Mouse (Mus musculus): ENCODE data around the gene Trpv2. TPM values are rescaled to one million over a fixed set of nuclear protein-coding genes. Genes with fewer than 3 reads are reported as not detected.

Trpv2 gene
- polyA plus RNA-seq, 1 experiment, result 4.1 TPM

GRCm38 (mm10) chr11:62553186-62553585, 21.1 kb upstream of the Trpv2 start:
- TF ChIP-seq POLR2A (IDR thresholded peaks at IDR 0.05; ENCODE audit: low read depth, low read length) (no peak), CTCF (conservative IDR thresholded peaks at IDR 0.05; ENCODE audit: insufficient read depth, insufficient read length, low read depth, low read length) (no peak)
- Histone ChIP-seq H3K4me1 (ENCODE audit: control insufficient read depth, insufficient read depth, low read length) (peaks cover 22% of the 10 kb centered on the region), H3K27me3 (replicated peaks; ENCODE audit: control insufficient read depth, insufficient read depth, low read length) (no peaks in the 10 kb centered on the region), H3K4me3 (ENCODE audit: insufficient read depth, low read depth, low read length) (peak overlapping the region; percentile 40; the same call in 1 of the 2 replicates), H3K27ac (ENCODE audit: insufficient read depth, low read depth, low read length) (no peak overlapping the region), H3K36me3 (ENCODE audit: control insufficient read depth, insufficient read depth, low read length) (peaks cover 12% of the 10 kb centered on the region)
- WGBS, result 2% methylated on average over 1 of the region's 1 CpGs
- DNase-seq, result no peak

- H3K36me3 ChIP-seq (ENCODE audit: control insufficient read depth, insufficient read depth, low read length), result peaks cover 12% of the 10 kb centered on the region
- H3K4me3 ChIP-seq (ENCODE audit: insufficient read depth, low read depth, low read length), result peak overlapping the region; percentile 26; the same call in 1 of the 2 replicates
- no peaks in the 10 kb centered on the region for H3K27me3 ChIP-seq (replicated peaks; ENCODE audit: control insufficient read depth, insufficient read depth, low read length)
- WGBS, result 48% methylated on average over 5 of the region's 5 CpGs
- DNase-seq, result no peak
- peaks cover 23% of the 10 kb centered on the region for H3K4me1 ChIP-seq (ENCODE audit: control insufficient read depth, insufficient read depth, low read length)
- TF ChIP-seq POLR2A (IDR thresholded peaks at IDR 0.05; ENCODE audit: low read depth, low read length) (no peak), CTCF (conservative IDR thresholded peaks at IDR 0.05; ENCODE audit: insufficient read depth, insufficient read length, low read depth, low read length) (no peak)
- no peak overlapping the region for H3K27ac ChIP-seq (ENCODE audit: insufficient read depth, low read depth, low read length)
These were observed 20.7 kb upstream of the Trpv2 start for GRCm38 (mm10) chr11:62553633-62554032.

GRCm38 (mm10) chr11:62554163-62554855, 20.0 kb upstream of the Trpv2 start:
- 51% methylated on average over 5 of the region's 5 CpGs for WGBS
- TF ChIP-seq POLR2A (IDR thresholded peaks at IDR 0.05; ENCODE audit: low read depth, low read length), result no peak
- no peak for TF ChIP-seq CTCF (conservative IDR thresholded peaks at IDR 0.05; ENCODE audit: insufficient read depth, insufficient read length, low read depth, low read length)
- H3K4me1 ChIP-seq (ENCODE audit: control insufficient read depth, insufficient read depth, low read length), result peaks cover 26% of the 10 kb centered on the region
- peak overlapping the region; percentile 26; the same call in 1 of the 2 replicates for H3K4me3 ChIP-seq (ENCODE audit: insufficient read depth, low read depth, low read length)
- no peak overlapping the region for H3K27ac ChIP-seq (ENCODE audit: insufficient read depth, low read depth, low read length)
- peaks cover 12% of the 10 kb centered on the region for H3K36me3 ChIP-seq (ENCODE audit: control insufficient read depth, insufficient read depth, low read length)
- H3K27me3 ChIP-seq (replicated peaks; ENCODE audit: control insufficient read depth, insufficient read depth, low read length), result no peaks in the 10 kb centered on the region
- DNase-seq, result no peak

GRCm38 (mm10) chr11:62554934-62555517, 19.3 kb upstream of the Trpv2 start:
- H3K4me1 ChIP-seq (ENCODE audit: control insufficient read depth, insufficient read depth, low read length), result peaks cover 32% of the 10 kb centered on the region
- peaks cover 12% of the 10 kb centered on the region for H3K36me3 ChIP-seq (ENCODE audit: control insufficient read depth, insufficient read depth, low read length)
- H3K27ac ChIP-seq (ENCODE audit: insufficient read depth, low read depth, low read length), result no peak overlapping the region
- TF ChIP-seq CTCF (conservative IDR thresholded peaks at IDR 0.05; ENCODE audit: insufficient read depth, insufficient read length, low read depth, low read length) (no peak), POLR2A (IDR thresholded peaks at IDR 0.05; ENCODE audit: low read depth, low read length) (no peak)
- no peak for DNase-seq
- H3K4me3 ChIP-seq (ENCODE audit: insufficient read depth, low read depth, low read length), result no peak overlapping the region
- H3K27me3 ChIP-seq (replicated peaks; ENCODE audit: control insufficient read depth, insufficient read depth, low read length), result no peaks in the 10 kb centered on the region

- H3K4me1 ChIP-seq (ENCODE audit: control insufficient read depth, insufficient read depth, low read length), result peaks cover 32% of the 10 kb centered on the region
- 0 out of 2 replicates have a peak overlapping the region, but pooled peaks have one; percentile 20 for H3K27ac ChIP-seq (ENCODE audit: insufficient read depth, low read depth, low read length)
- TF ChIP-seq POLR2A (IDR thresholded peaks at IDR 0.05; ENCODE audit: low read depth, low read length) (no peak), CTCF (conservative IDR thresholded peaks at IDR 0.05; ENCODE audit: insufficient read depth, insufficient read length, low read depth, low read length) (no peak)
- DNase-seq, result peak; percentile 40
- H3K36me3 ChIP-seq (ENCODE audit: control insufficient read depth, insufficient read depth, low read length), result peaks cover 12% of the 10 kb centered on the region
- no peak overlapping the region for H3K4me3 ChIP-seq (ENCODE audit: insufficient read depth, low read depth, low read length)
- no peaks in the 10 kb centered on the region for H3K27me3 ChIP-seq (replicated peaks; ENCODE audit: control insufficient read depth, insufficient read depth, low read length)
These were observed 18.3 kb upstream of the Trpv2 start for GRCm38 (mm10) chr11:62555896-62556412.

GRCm38 (mm10) chr11:62557205-62557604, 17.1 kb upstream of the Trpv2 start:
- TF ChIP-seq POLR2A (IDR thresholded peaks at IDR 0.05; ENCODE audit: low read depth, low read length) (no peak), CTCF (conservative IDR thresholded peaks at IDR 0.05; ENCODE audit: insufficient read depth, insufficient read length, low read depth, low read length) (no peak)
- WGBS, result 43% methylated on average over 5 of the region's 5 CpGs
- DNase-seq, result peak; percentile 86

GRCm38 (mm10) chr11:62558152-62558551, 16.1 kb upstream of the Trpv2 start:
- peaks cover 10% of the 10 kb centered on the region; the same call in 1 of the 2 replicates for H3K36me3 ChIP-seq (ENCODE audit: control insufficient read depth, insufficient read depth, low read length)
- H3K4me3 ChIP-seq (ENCODE audit: insufficient read depth, low read depth, low read length), result no peak overlapping the region
- DNase-seq, result no peak
- H3K4me1 ChIP-seq (ENCODE audit: control insufficient read depth, insufficient read depth, low read length), result peaks cover 32% of the 10 kb centered on the region
- H3K27ac ChIP-seq (ENCODE audit: insufficient read depth, low read depth, low read length), result peak overlapping the region; percentile 81
- no peaks in the 10 kb centered on the region for H3K27me3 ChIP-seq (replicated peaks; ENCODE audit: control insufficient read depth, insufficient read depth, low read length)
- WGBS, result 60% methylated on average over 2 of the region's 2 CpGs
- no peak for TF ChIP-seq CTCF (conservative IDR thresholded peaks at IDR 0.05; ENCODE audit: insufficient read depth, insufficient read length, low read depth, low read length)
- no peak for TF ChIP-seq POLR2A (IDR thresholded peaks at IDR 0.05; ENCODE audit: low read depth, low read length)

More at GRCm38 (mm10) chr11:62557205-62557604, 17.1 kb upstream of the Trpv2 start:
- Histone ChIP-seq H3K4me3 (ENCODE audit: insufficient read depth, low read depth, low read length) (no peak overlapping the region), H3K4me1 (ENCODE audit: control insufficient read depth, insufficient read depth, low read length) (peaks cover 32% of the 10 kb centered on the region), H3K36me3 (ENCODE audit: control insufficient read depth, insufficient read depth, low read length) (peaks cover 12% of the 10 kb centered on the region), H3K27ac (ENCODE audit: insufficient read depth, low read depth, low read length) (no peak overlapping the region), H3K27me3 (replicated peaks; ENCODE audit: control insufficient read depth, insufficient read depth, low read length) (no peaks in the 10 kb centered on the region)
